Mouse (Mus musculus) heart, postnatal 36 days (tissue): ENCODE results near the gene Srprb. TPM values are rescaled to one million over a fixed set of nuclear protein-coding genes. Genes with fewer than 3 reads are reported as not detected.
"Not testable (repeated sequence)": the region's sequence is repeated elsewhere in the genome, so short reads cannot be mapped to it uniquely, and the experiment has no call there.

Source experiments
- DNase-seq, 2 experiments: peaks; one replicate each; pipeline ENCODE4 v3.0.0; 2021 to 2022
- intact Hi-C: fragments of 180-260 bp; cut with DNase I; formaldehyde crosslinking; loops from one replicate; pipeline ENCODE4 v1.15.1; 2025
- total RNA-seq, 2 experiments: library from RNA; stranded (reverse); gene quantifications; 2 replicates each; pipeline ENCODE4 v1.2.3; 2021

Gene Srprb
- total RNA-seq, 2 experiments from 2014 or later, result 16.0 to 16.6 TPM

DNA sequence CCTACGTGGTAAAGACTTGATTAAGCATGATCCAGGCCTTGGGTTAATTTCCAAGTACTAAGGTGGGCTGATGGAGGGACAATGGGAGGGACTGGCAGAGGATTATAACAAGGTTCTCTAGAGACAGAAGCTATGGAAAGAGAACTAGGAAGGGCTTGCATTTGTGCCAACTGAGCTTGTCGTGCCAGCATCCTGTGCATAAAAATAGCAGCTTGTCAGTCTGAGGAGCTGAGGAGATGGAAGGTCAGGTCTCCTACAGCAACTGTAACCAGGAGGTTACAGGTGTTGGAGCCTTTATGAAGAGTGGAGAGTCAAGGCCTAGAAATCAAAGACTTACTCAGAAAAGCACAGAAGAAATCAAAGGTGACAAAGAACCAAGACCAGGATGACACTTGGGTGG, 11.7 kb upstream of the Srprb start:
- no peak for DNase-seq
- intact Hi-C loops, result no loop called here

- intact Hi-C loops, result no loop called here
These were observed 10.9 kb upstream of the Srprb start for GRCm38 (mm10) chr9:103212654-103213420.

DNA sequence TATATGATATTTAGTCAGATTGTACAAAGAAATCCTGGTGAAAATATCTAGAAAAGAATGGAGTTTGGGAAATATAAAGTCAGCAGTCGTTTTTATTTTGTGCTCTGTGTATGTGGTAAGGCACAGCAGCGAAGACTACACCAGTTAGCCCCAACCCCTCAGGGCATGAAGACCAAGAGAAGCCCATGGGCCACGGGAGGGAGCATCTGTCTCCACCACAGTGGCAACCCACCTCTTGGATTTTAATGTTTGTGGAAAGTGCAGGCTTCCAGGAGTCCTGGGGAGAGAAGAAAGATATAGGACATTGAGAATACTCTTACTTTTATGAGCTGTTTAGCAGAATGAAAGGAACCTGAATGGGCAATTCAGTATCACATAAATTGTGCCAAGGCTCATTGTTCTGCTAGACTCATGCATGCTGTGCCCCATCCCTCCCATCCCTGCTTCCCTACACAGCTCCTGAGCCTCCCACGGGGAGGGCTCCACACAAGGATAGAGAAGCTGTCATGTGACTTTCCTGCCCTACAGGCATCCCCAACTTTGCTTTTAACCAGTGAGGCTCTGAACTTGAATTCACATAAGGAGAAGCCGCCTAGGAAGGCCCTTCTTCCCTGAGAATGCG, 7.0 kb upstream of the Srprb start:
- no peak for DNase-seq
- intact Hi-C loops, result loop anchor here (10.0 kb wide), 1 partner anchor 256 kb away; no protein-coding TSS in a partner anchor

More at GRCm38 (mm10) chr9:103212654-103213420, 10.9 kb upstream of the Srprb start:
- no peak for DNase-seq

- intact Hi-C loops, result loop anchor here (1.0 to 10.0 kb wide), 2 partner anchors 94 to 257 kb away; no protein-coding TSS in a partner anchor
These were observed 5.9 kb upstream of the Srprb start for GRCm38 (mm10) chr9:103207846-103208245.

DNA sequence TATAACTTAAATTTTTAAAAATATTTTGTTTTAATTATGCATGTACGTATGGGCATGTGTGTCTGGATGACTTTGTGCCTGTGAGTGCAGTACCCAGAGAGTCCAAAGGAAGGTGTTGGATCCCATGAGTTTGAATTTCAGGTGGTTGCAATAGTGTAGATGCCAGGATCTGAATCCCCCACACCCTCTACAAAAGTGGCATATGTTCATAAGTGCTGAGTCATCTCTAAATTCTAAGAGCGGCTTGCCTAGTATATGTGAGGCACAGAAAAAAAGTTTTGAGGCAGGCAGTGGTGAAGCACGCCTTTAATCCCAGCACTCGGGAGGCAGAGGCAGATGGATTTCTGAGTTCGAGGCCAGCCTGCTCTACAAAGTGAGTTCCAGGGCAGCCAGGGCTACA, 3.8 kb upstream of the Srprb start:
- intact Hi-C loops, result loop anchor here (10.0 kb wide), 1 partner anchor 259 kb away; no protein-coding TSS in a partner anchor
- no peak for DNase-seq

More at GRCm38 (mm10) chr9:103207846-103208245, 5.9 kb upstream of the Srprb start:
- peak; percentile 61 to 68 for DNase-seq

DNA sequence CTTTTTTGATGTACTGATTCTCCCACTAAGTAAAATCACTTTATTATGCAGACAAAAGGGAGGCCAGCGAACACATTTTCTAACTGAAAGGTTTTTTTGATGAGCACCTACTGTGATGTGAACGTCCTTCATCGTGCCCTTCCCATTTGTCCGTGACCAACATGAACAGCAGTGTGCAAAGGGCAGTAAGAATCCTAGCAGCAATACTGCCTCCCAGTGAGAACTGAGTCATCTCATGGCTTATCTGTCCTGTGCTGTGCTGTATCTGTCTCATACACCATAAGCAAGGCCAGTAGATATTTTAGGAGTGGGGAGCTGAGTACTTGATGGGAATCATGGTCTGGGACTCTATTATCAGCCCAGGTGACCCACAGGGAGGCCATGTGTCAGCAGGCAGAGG, 13.5 kb downstream of the Srprb start:
- no peak for DNase-seq
- intact Hi-C loops, result no loop called here

DNA sequence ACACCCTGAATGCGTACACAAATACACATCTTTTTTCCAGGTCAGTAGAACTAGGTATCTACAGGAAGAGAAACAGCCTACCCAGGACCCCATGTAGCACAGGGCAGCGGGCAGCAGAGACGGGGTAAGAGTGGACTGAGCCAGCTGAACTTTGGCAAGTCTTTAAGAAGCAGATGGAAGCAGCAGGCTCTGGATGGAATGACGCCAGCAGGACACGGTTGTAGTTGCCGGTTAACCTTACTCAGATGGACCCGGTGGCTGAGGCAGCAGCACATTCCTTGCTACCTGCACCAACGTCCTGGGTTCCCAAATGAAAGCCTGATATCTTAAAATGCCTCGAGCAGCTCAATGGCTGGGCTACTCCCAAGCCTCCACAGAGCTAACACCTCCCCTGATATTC, 15.2 kb downstream of the Srprb start:
- peak; percentile 13 to 17 for DNase-seq
- intact Hi-C loops, result no loop called here

- intact Hi-C loops, result no loop called here
These were observed 16.0 kb downstream of the Srprb start for GRCm38 (mm10) chr9:103185946-103186345.

GRCm38 (mm10) chr9:103184855-103185254, 17.1 kb downstream of the Srprb start:
- no peak for DNase-seq
- intact Hi-C loops, result no loop called here

More at GRCm38 (mm10) chr9:103185946-103186345, 16.0 kb downstream of the Srprb start:
- DNase-seq, result no peak

GRCm38 (mm10) chr9:103181886-103182285, 20.1 kb downstream of the Srprb start:
- no peak for DNase-seq
- intact Hi-C loops, result no loop called here

DNA sequence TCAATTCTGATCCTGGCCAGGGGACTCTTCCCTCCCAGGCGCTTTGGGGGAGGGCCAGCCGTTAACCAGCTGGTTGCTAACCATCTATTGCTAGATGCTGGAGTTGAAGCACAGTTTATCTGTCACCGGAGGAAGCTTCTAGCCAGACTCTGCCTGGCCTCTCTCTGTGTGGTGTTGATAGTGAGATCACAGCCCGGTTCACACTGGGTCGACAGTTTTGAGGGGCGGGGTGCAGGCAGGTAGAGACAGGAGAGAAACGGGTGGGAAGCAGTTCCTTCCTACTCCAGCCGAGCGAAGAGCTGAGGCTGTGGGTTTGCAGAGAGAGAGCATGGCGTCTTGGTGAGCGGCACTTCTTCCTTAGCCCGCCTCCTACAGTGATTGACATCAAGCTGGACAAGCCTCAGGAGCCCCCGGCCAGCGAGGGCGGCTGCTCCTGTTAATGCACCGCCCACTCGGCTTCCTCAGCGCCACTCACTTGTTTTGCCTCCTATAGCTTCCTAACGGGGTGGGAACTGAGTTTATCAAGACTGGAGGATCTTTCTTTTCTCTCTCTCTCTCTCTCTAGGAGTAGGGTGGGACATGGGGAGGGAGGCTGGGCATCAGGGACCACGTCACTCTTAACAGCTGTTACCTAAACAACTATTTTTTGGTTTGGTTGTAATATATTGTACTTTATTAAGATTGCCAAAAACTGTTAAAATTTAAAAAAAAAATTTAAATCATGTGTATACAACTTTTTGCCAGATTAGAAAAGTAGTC, 21.0 kb downstream of the Srprb start:
- peak; percentile 67 to 73 for DNase-seq
- intact Hi-C loops, result no loop called here

GRCm38 (mm10) chr9:103180303-103180702, 21.6 kb downstream of the Srprb start:
- intact Hi-C loops, result no loop called here
- peak; percentile 65 to 70 for DNase-seq

DNA sequence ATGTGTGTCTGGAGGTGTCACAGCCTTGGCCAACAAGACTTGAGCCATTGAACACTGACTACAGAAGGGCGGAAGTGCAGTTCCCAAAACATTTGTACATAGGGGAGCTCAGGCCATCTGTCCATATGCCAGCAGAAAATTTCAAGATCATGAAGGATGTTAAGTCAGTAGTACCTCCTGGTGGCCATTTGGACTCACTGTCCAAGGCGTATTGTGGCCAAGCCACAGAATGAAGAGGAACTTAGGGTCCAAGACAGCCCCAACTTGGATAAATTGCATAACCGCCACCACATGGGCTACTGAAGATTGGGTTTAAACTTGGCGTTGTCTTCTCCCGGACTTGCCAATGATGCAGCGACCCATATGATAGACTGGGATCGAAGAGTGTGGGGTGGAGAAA, 26.2 kb downstream of the Srprb start:
- intact Hi-C loops, result no loop called here
- no peak for DNase-seq

DNA sequence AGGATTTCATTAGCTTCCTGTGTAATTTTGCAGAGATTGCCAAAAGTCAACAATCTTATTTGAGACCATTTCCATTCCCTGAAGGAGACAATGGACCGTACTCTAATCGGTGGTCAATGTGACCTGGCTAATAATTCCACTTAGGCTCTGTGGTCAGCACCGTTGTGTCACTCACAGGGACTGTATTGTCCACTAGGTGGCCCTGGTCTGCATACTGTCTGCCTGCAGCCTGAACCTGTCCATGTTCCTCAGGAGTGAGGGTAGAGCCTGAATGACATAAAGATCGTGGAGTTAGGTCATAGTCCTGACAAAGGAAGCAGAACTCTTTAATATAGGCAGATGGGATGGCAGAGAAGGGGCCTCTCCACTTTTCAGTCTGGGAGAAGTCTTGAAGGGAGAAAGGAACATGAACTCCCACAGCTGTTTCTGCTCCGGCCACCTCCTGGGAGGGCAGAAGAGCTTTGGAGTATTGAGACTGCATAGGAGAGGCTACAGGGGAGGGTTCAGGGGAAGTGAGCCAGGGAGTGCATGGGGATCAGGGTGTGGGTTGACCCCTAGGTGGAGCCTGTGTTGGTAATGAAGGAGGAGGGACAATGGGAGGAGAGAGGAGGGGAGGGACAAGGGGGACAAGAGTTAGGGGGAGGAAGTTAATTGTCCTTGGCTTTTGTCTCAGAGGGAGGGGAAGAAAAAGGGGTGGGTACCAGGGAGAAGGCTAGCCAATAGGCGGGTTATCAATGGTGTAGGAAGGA, 27.0 kb downstream of the Srprb start:
- DNase-seq, result peak in 1 of 2 experiments; percentile 11
- intact Hi-C loops, result loop anchor here (5.0 kb wide), 1 partner anchor 83 kb away; no protein-coding TSS in a partner anchor

GRCm38 (mm10) chr9:103168771-103169170, 33.2 kb downstream of the Srprb start:
- intact Hi-C loops, result no loop called here
- no peak for DNase-seq

GRCm38 (mm10) chr9:103168046-103168445, 33.9 kb downstream of the Srprb start:
- intact Hi-C loops, result no loop called here
- DNase-seq, result no peak

- intact Hi-C loops, result no loop called here
- DNase-seq, result no peak
These were observed 38.1 kb downstream of the Srprb start for GRCm38 (mm10) chr9:103163806-103164205.

DNA sequence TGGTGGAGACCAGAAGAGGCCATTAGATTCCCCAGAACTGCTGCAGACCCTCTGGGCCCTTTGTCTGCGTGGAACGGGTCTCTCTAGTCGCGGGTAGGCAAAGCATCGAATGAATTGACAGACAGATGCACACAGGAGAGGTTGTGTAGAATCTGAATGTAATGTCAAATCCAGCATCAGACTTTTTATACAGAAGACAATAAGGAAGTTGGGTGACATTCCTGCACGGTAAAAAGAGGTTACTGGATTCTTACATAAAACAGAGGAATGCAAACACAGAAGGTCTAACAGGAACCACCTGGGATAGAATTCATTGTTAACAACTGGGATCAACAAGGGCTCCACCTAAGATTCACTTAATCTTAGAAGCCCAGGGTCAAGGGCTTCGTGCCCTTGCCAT, 46.8 kb downstream of the Srprb start:
- DNase-seq, intact Hi-C loops: not testable (repeated sequence)

DNA sequence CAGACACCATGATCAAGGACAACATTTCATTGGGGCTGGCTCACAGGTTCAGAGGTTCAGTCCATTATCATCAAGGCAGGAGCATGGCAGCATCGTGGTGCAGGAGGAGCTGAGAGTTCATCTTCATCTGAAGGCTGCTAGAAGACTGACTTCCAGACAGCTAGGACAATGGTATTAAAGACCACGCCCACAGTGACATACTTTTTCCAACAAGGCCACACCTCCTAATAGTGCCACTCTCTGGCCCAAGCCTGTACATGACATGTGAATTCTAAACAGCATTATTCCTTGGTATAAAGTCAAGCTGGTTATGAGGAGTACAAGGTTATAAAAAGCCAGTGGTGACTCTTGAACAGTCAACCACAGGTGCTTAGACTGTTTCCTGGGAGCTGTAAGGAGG, 47.4 kb downstream of the Srprb start:
- intact Hi-C loops, result no loop called here
- no peak for DNase-seq

GRCm38 (mm10) chr9:103153286-103153685, 48.7 kb downstream of the Srprb start:
- DNase-seq, result no peak
- intact Hi-C loops, result no loop called here
